Mouse (Mus musculus): Measurements from ENCODE around the gene Taf1. TPM values are rescaled to one million over a fixed set of nuclear protein-coding genes. Genes with fewer than 3 reads are reported as not detected.

The Taf1 gene
- polyA plus RNA-seq, 1 experiment from 2014 or later = 3.2 TPM

GRCm38 (mm10) chrX:101642091-101642490 is 109.6 kb downstream of the Taf1 start:
- Histone ChIP-seq H3K27ac (ENCODE audit: low read depth, low read length) (no peak overlapping the region), H3K27me3 (replicated peaks; ENCODE audit: control insufficient read depth, insufficient read depth, low read length) (no peaks in the 10 kb centered on the region), H3K4me2 (replicated peaks; ENCODE audit: low read depth) (peak overlapping the region; percentile 59), H3K9me3 (ENCODE audit: control insufficient read depth) (no peaks in the 10 kb centered on the region), H3K4me1 (replicated peaks; ENCODE audit: control insufficient read depth, insufficient read depth, low read length) (no peaks in the 10 kb centered on the region), H3K4me3 (ENCODE audit: low read depth, low read length) (peak overlapping the region; percentile 69), H3K36me3 (ENCODE audit: control insufficient read depth, insufficient read depth) (no peaks in the 10 kb centered on the region), H3K9ac (ENCODE audit: low read depth, low read length) (no peak overlapping the region)
- 16% methylated on average over 5 of the region's 5 CpGs for WGBS
- TF ChIP-seq CTCF (IDR thresholded peaks at IDR 0.05; ENCODE audit: low read depth) = no peak
- ATAC-seq = no peak

DNA sequence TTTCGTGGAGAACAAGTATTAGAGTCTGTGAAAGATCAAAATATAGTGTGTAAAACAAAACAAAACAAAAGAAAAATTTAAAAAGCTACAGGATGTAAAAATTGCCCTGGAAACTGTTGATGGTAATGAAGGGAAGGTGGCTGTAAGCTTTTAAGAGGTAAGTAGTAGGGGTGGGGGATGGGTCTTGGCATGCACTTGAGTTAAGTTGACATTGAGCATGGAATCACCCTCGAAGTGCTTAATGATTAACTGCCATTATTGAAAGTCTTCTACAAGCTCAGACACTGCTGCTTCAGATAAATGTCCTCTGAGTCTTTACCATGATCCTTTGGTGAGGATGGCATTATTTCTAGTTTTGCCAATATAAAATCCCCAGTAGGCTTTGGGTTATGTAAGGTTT is 112.8 kb downstream of the Taf1 start:
- Histone ChIP-seq H3K4me3 (ENCODE audit: low read depth, low read length) (no peak overlapping the region), H3K27me3 (replicated peaks; ENCODE audit: control insufficient read depth, insufficient read depth, low read length) (no peaks in the 10 kb centered on the region), H3K4me1 (replicated peaks; ENCODE audit: control insufficient read depth, insufficient read depth, low read length) (no peaks in the 10 kb centered on the region), H3K27ac (ENCODE audit: low read depth, low read length) (no peak overlapping the region), H3K36me3 (ENCODE audit: control insufficient read depth, insufficient read depth) (no peaks in the 10 kb centered on the region), H3K9me3 (ENCODE audit: control insufficient read depth) (no peaks in the 10 kb centered on the region), H3K9ac (ENCODE audit: low read depth, low read length) (no peak overlapping the region), H3K4me2 (replicated peaks; ENCODE audit: low read depth) (no peak overlapping the region)
- no peak for ATAC-seq
- TF ChIP-seq CTCF (IDR thresholded peaks at IDR 0.05; ENCODE audit: low read depth) = no peak
- 41% methylated on average over 2 of the region's 2 CpGs for WGBS

DNA sequence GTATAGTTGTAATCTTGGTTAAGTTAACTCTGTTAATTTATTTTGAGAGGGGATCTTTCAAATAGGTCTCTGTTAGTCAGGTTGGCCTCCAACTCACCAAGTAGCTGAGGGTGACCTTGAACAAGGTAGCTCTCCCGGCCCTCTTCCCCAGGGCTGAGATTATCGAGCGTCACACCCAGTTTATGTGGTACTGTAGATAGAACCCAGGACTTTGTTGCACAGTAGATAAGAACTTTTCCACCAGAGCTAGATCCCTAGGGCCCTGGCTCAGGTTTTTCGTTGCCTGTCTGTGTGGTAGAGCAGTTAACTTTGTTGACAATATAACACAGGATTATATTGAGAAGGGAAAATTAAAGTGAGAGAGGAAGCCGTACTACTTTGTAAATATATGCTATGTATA is 114.1 kb downstream of the Taf1 start:
- Histone ChIP-seq H3K9ac (ENCODE audit: low read depth, low read length) (no peak overlapping the region), H3K27me3 (replicated peaks; ENCODE audit: control insufficient read depth, insufficient read depth, low read length) (no peaks in the 10 kb centered on the region), H3K27ac (ENCODE audit: low read depth, low read length) (no peak overlapping the region), H3K9me3 (ENCODE audit: control insufficient read depth) (no peaks in the 10 kb centered on the region), H3K36me3 (ENCODE audit: control insufficient read depth, insufficient read depth) (no peaks in the 10 kb centered on the region), H3K4me2 (replicated peaks; ENCODE audit: low read depth) (no peak overlapping the region), H3K4me3 (ENCODE audit: low read depth, low read length) (no peak overlapping the region), H3K4me1 (replicated peaks; ENCODE audit: control insufficient read depth, insufficient read depth, low read length) (no peaks in the 10 kb centered on the region)
- TF ChIP-seq CTCF (IDR thresholded peaks at IDR 0.05; ENCODE audit: low read depth) = no peak
- WGBS = 50% methylated on average over 5 of the region's 5 CpGs
- ATAC-seq = no peak

Other genes with a start within 250 kb of the Taf1 start
- 1.5 and 2.2 TPM in 2 replicates for gene Nlgn3, start 233.6 kb upstream of the Taf1 start, polyA plus RNA-seq (2015; fragmentation: Nextera tagmentation; extraction: Ambion mirVana)
- gene Gjb1, start 156.4 kb upstream of the Taf1 start, polyA plus RNA-seq (2015; fragmentation: Nextera tagmentation; extraction: Ambion mirVana) = 105 and 119 TPM in 2 replicates
- 9.8 and 10.6 TPM in 2 replicates for gene Zmym3, start 111.9 kb upstream of the Taf1 start, polyA plus RNA-seq (2015; fragmentation: Nextera tagmentation; extraction: Ambion mirVana)
- 101 and 103 TPM in 2 replicates for gene Nono, start 103.4 kb upstream of the Taf1 start, polyA plus RNA-seq (2015; fragmentation: Nextera tagmentation; extraction: Ambion mirVana)
- gene Itgb1bp2, start 83.6 kb upstream of the Taf1 start, polyA plus RNA-seq (2015; fragmentation: Nextera tagmentation; extraction: Ambion mirVana) = 0.25 and 0.29 TPM in 2 replicates
- gene Ogt, start 107.3 kb downstream of the Taf1 start, polyA plus RNA-seq (2015; fragmentation: Nextera tagmentation; extraction: Ambion mirVana) = 38.5 and 38.7 TPM in 2 replicates
- 1.0 and 1.1 TPM in 2 replicates for gene Cxcr3, start 201.5 kb downstream of the Taf1 start, polyA plus RNA-seq (2015; fragmentation: Nextera tagmentation; extraction: Ambion mirVana)

All from intestine, postnatal 0 days (tissue).